Mouse (Mus musculus) liver, embryonic 14.5 days (tissue): ENCODE measurements around the gene Nr1h4.

Experiments used
- CTCF ChIP-seq: IDR thresholded peaks from 2 replicates; pipeline ENCODE4 v1.5.1; 2016; ENCODE audit warnings: antibody characterized with exemption, low read depth, control low read depth
- EP300 ChIP-seq: IDR thresholded peaks from 2 replicates; pipeline ENCODE4 v1.6.1; 2016; ENCODE audit warnings: antibody characterized with exemption, low read depth

DNA sequence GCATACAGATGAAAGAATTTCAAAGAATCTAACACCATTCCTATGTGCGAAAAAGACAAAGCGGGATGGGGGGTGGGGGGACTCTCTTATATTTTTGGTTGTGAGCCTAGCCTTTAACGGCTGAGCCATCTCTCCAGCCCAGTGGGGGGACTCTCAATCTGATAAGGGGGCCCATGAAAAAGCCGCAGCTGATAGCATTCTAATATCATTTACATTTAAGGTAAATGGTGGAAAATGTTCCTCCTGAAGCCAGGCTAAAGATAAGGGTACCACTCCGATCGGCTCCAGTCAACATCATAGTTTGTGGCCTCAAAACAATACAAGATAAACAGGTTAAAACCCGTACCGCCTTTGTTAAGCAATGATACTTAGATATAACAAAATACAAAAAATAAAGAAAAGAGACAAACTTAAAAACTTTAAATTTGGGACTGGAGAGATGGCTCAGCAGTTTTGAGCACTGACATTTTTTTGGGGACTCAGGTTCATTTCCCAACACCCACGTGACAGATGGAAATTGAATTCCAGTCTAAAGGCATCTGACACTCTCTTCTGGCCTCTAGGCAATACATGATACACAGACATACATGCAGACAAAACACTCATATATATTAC, 110.1 kb downstream of the Nr1h4 start:
- TF ChIP-seq CTCF (no peak), EP300 (no peak)
